Mouse (Mus musculus) thymus, adult 2 months (tissue): ENCODE results near the gene Gm1123.

Experiments used
- CTCF ChIP-seq: fragments of 200-500 bp; IDR thresholded peaks from 2 replicates; pipeline ENCODE4 v1.5.1; 2012; ENCODE audit warnings: mild to moderate bottlenecking, control low read depth, low read length, moderate library complexity, borderline replicate concordance; ENCODE audit not compliant: control insufficient read depth, poor library complexity, insufficient read depth; ENCODE audit errors: extremely low read depth
- POLR2A ChIP-seq: fragments of 200-500 bp; IDR thresholded peaks from 2 replicates; pipeline ENCODE4 v1.6.1; 2012; ENCODE audit warnings: mild to moderate bottlenecking, low read length, control low read depth, moderate library complexity; ENCODE audit not compliant: control insufficient read depth, poor library complexity, insufficient read depth; ENCODE audit errors: extremely low read depth

DNA sequence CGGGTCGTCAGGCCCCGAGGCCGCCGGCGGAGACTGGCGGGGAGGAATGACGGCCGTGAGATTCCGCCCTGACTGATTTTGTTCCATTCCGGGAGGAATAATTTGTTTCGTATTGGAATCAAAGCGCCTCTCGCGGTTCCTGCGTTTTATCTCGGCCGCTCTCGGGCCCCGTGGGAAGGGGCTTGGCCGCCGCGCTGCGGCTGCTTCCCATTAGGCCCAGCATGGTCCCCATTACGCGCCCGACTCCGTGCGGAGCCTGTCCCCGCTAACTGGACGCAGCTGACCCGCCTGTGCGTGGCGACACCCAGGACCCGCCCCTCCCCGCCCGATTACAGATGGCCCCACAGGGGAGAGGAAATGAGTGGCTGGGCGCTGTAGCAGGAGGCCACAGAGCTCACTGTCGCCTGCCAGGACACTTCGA lies 62.4 kb downstream of the Gm1123 start:
- TF ChIP-seq CTCF (no peak), POLR2A (no peak)
